Mouse (Mus musculus): Measurements from ENCODE around the gene Dmrt2. TPM values are rescaled to one million over a fixed set of nuclear protein-coding genes. Genes with fewer than 3 reads are reported as not detected.

Gene Dmrt2
- polyA plus RNA-seq, 1 experiment from 2014 or later = 0.50 TPM

GRCm38 (mm10) chr19:25713382-25713781, 41.2 kb downstream of the Dmrt2 start:
- no peaks in the 10 kb centered on the region for H3K4me1 ChIP-seq (replicated peaks)
- ATAC-seq (ENCODE audit: low read depth) = no peak
- no peak for DNase-seq

GRCm38 (mm10) chr19:25714927-25715326, 42.7 kb downstream of the Dmrt2 start:
- ATAC-seq (ENCODE audit: low read depth) (no peak), DNase-seq (no peak)
- Histone ChIP-seq H3K27me3 (no peaks in the 10 kb centered on the region), H3K36me3 (no peaks in the 10 kb centered on the region), H3K4me3 (replicated peaks) (no peak overlapping the region), H3K9me3 (replicated peaks) (no peaks in the 10 kb centered on the region), H3K9ac (no peak overlapping the region), H3K4me1 (replicated peaks) (no peaks in the 10 kb centered on the region), H3K27ac (no peak overlapping the region), H3K4me2 (no peak overlapping the region)
- 47% methylated on average over 2 of the region's 2 CpGs for WGBS (ENCODE audit: insufficient replicate concordance)

More at GRCm38 (mm10) chr19:25713382-25713781, 41.2 kb downstream of the Dmrt2 start:
- H3K27me3 ChIP-seq = no peaks in the 10 kb centered on the region
- no peak overlapping the region for H3K9ac ChIP-seq
- no peaks in the 10 kb centered on the region for H3K36me3 ChIP-seq
- no peaks in the 10 kb centered on the region for H3K9me3 ChIP-seq (replicated peaks)
- WGBS (ENCODE audit: insufficient replicate concordance) = 5% methylated on average over 8 of the region's 8 CpGs
- no peak overlapping the region for H3K4me2 ChIP-seq
- H3K4me3 ChIP-seq (replicated peaks) = no peak overlapping the region
- no peak overlapping the region for H3K27ac ChIP-seq

- DNase-seq (no peak), ATAC-seq (ENCODE audit: low read depth) (no peak)
- H3K27me3 ChIP-seq = no peaks in the 10 kb centered on the region
- H3K4me3 ChIP-seq (replicated peaks) = no peak overlapping the region
- H3K9ac ChIP-seq = no peak overlapping the region
- no peaks in the 10 kb centered on the region for H3K9me3 ChIP-seq (replicated peaks)
- H3K4me1 ChIP-seq (replicated peaks) = no peaks in the 10 kb centered on the region
- no peaks in the 10 kb centered on the region for H3K36me3 ChIP-seq
- H3K27ac ChIP-seq = no peak overlapping the region
- no peak overlapping the region for H3K4me2 ChIP-seq
- 17% methylated on average over 5 of the region's 5 CpGs for WGBS (ENCODE audit: insufficient replicate concordance)
Observed at GRCm38 (mm10) chr19:25722616-25723015, 50.4 kb downstream of the Dmrt2 start.

Other genes starting within 250 kb of the Dmrt2 start
- gene Dmrt1, start 166.8 kb upstream of the Dmrt2 start, polyA plus RNA-seq (2015; fragmentation: Nextera tagmentation; extraction: Ambion mirVana) = not detected in 2 replicates
- gene Dmrt3, start 62.1 kb upstream of the Dmrt2 start, polyA plus RNA-seq (2015; fragmentation: Nextera tagmentation; extraction: Ambion mirVana) = not detected in 2 replicates